Mouse (Mus musculus): Measurements from ENCODE around the gene Tmem231. TPM values are rescaled to one million over a fixed set of nuclear protein-coding genes. Genes with fewer than 3 reads are reported as not detected.

The Tmem231 gene
- polyA plus RNA-seq, 1 experiment = 2.1 TPM

- Histone ChIP-seq H3K27me3 (ENCODE audit: control insufficient read depth, insufficient read depth, low read length) (no peaks in the 10 kb centered on the region), H3K27ac (ENCODE audit: insufficient read depth, low read length) (no peak overlapping the region), H3K4me3 (ENCODE audit: extremely low read depth, insufficient read depth, insufficient read length) (no peak overlapping the region), H3K4me1 (ENCODE audit: control insufficient read depth, insufficient read depth, insufficient read length) (no peaks in the 10 kb centered on the region), H3K36me3 (ENCODE audit: control insufficient read depth, insufficient read depth, low read length) (no peaks in the 10 kb centered on the region)
- 89% methylated on average over 3 of the region's 3 CpGs for WGBS
- no peak for DNase-seq (ENCODE audit: low read depth in 1 of 2, low spot score in 2 of 2)
- TF ChIP-seq POLR2A (IDR thresholded peaks at IDR 0.05; ENCODE audit: low read depth, low read length) (no peak), CTCF (IDR thresholded peaks at IDR 0.05; ENCODE audit: extremely low read depth, insufficient read depth, insufficient read length, insufficient replicate concordance) (no peak)
Measured at GRCm38 (mm10) chr8:111871278-111871677, 62.4 kb downstream of the Tmem231 start.

GRCm38 (mm10) chr8:111870379-111870778, 63.3 kb downstream of the Tmem231 start:
- TF ChIP-seq CTCF (IDR thresholded peaks at IDR 0.05; ENCODE audit: extremely low read depth, insufficient read depth, insufficient read length, insufficient replicate concordance) (no peak), POLR2A (IDR thresholded peaks at IDR 0.05; ENCODE audit: low read depth, low read length) (no peak)
- H3K4me1 ChIP-seq (ENCODE audit: control insufficient read depth, insufficient read depth, insufficient read length) = no peaks in the 10 kb centered on the region
- DNase-seq (ENCODE audit: low read depth in 1 of 2, low spot score in 2 of 2) = no peak
- H3K4me3 ChIP-seq (ENCODE audit: extremely low read depth, insufficient read depth, insufficient read length) = no peak overlapping the region
- no peak overlapping the region for H3K27ac ChIP-seq (ENCODE audit: insufficient read depth, low read length)
- 76% methylated on average over 3 of the region's 3 CpGs for WGBS
- H3K36me3 ChIP-seq (ENCODE audit: control insufficient read depth, insufficient read depth, low read length) = peaks cover 3% of the 10 kb centered on the region; the same call in 1 of the 2 replicates
- no peaks in the 10 kb centered on the region for H3K27me3 ChIP-seq (ENCODE audit: control insufficient read depth, insufficient read depth, low read length)

- DNase-seq (ENCODE audit: low read depth in 1 of 2, low spot score in 2 of 2) = no peak
- Histone ChIP-seq H3K27ac (ENCODE audit: insufficient read depth, low read length) (no peak overlapping the region), H3K36me3 (ENCODE audit: control insufficient read depth, insufficient read depth, low read length) (peaks cover 4% of the 10 kb centered on the region; the same call in 1 of the 2 replicates), H3K4me3 (ENCODE audit: extremely low read depth, insufficient read depth, insufficient read length) (no peak overlapping the region), H3K27me3 (ENCODE audit: control insufficient read depth, insufficient read depth, low read length) (no peaks in the 10 kb centered on the region), H3K4me1 (ENCODE audit: control insufficient read depth, insufficient read depth, insufficient read length) (no peaks in the 10 kb centered on the region)
- TF ChIP-seq CTCF (IDR thresholded peaks at IDR 0.05; ENCODE audit: extremely low read depth, insufficient read depth, insufficient read length, insufficient replicate concordance) (no peak), POLR2A (IDR thresholded peaks at IDR 0.05; ENCODE audit: low read depth, low read length) (no peak)
- 81% methylated on average over 2 of the region's 2 CpGs for WGBS
Measured at GRCm38 (mm10) chr8:111868664-111869063, 65.0 kb downstream of the Tmem231 start.

- H3K27ac ChIP-seq (ENCODE audit: insufficient read depth, low read length) = no peak overlapping the region
- TF ChIP-seq CTCF (IDR thresholded peaks at IDR 0.05; ENCODE audit: extremely low read depth, insufficient read depth, insufficient read length, insufficient replicate concordance) (no peak), POLR2A (IDR thresholded peaks at IDR 0.05; ENCODE audit: low read depth, low read length) (no peak)
- no peak for DNase-seq (ENCODE audit: low read depth in 1 of 2, low spot score in 2 of 2)
- H3K27me3 ChIP-seq (ENCODE audit: control insufficient read depth, insufficient read depth, low read length) = no peaks in the 10 kb centered on the region
- H3K4me1 ChIP-seq (ENCODE audit: control insufficient read depth, insufficient read depth, insufficient read length) = no peaks in the 10 kb centered on the region
- H3K36me3 ChIP-seq (ENCODE audit: control insufficient read depth, insufficient read depth, low read length) = peaks cover 4% of the 10 kb centered on the region; the same call in 1 of the 2 replicates
- 87% methylated on average over 6 of the region's 6 CpGs for WGBS
- no peak overlapping the region for H3K4me3 ChIP-seq (ENCODE audit: extremely low read depth, insufficient read depth, insufficient read length)
Measured at GRCm38 (mm10) chr8:111865857-111866256, 67.8 kb downstream of the Tmem231 start.

- TF ChIP-seq CTCF (IDR thresholded peaks at IDR 0.05; ENCODE audit: extremely low read depth, insufficient read depth, insufficient read length, insufficient replicate concordance) (no peak), POLR2A (IDR thresholded peaks at IDR 0.05; ENCODE audit: low read depth, low read length) (no peak)
- peaks cover 4% of the 10 kb centered on the region; the same call in 1 of the 2 replicates for H3K36me3 ChIP-seq (ENCODE audit: control insufficient read depth, insufficient read depth, low read length)
- H3K27ac ChIP-seq (ENCODE audit: insufficient read depth, low read length) = no peak overlapping the region
- H3K4me1 ChIP-seq (ENCODE audit: control insufficient read depth, insufficient read depth, insufficient read length) = no peaks in the 10 kb centered on the region
- no peak for DNase-seq (ENCODE audit: low read depth in 1 of 2, low spot score in 2 of 2)
- no peaks in the 10 kb centered on the region for H3K27me3 ChIP-seq (ENCODE audit: control insufficient read depth, insufficient read depth, low read length)
- WGBS = 95% methylated on average over 8 of the region's 8 CpGs
- no peak overlapping the region for H3K4me3 ChIP-seq (ENCODE audit: extremely low read depth, insufficient read depth, insufficient read length)
Measured at GRCm38 (mm10) chr8:111865130-111865852, 68.4 kb downstream of the Tmem231 start.

- TF ChIP-seq POLR2A (IDR thresholded peaks at IDR 0.05; ENCODE audit: low read depth, low read length) (no peak), CTCF (IDR thresholded peaks at IDR 0.05; ENCODE audit: extremely low read depth, insufficient read depth, insufficient read length, insufficient replicate concordance) (no peak)
- Histone ChIP-seq H3K36me3 (ENCODE audit: control insufficient read depth, insufficient read depth, low read length) (peaks cover 4% of the 10 kb centered on the region; the same call in 1 of the 2 replicates), H3K27me3 (ENCODE audit: control insufficient read depth, insufficient read depth, low read length) (no peaks in the 10 kb centered on the region), H3K4me3 (ENCODE audit: extremely low read depth, insufficient read depth, insufficient read length) (no peak overlapping the region), H3K27ac (ENCODE audit: insufficient read depth, low read length) (no peak overlapping the region), H3K4me1 (ENCODE audit: control insufficient read depth, insufficient read depth, insufficient read length) (no peaks in the 10 kb centered on the region)
- no peak for DNase-seq (ENCODE audit: low read depth in 1 of 2, low spot score in 2 of 2)
- 88% methylated on average over 8 of the region's 8 CpGs for WGBS
Measured at GRCm38 (mm10) chr8:111864648-111865047, 69.0 kb downstream of the Tmem231 start.

GRCm38 (mm10) chr8:111863280-111863679, 70.4 kb downstream of the Tmem231 start:
- TF ChIP-seq POLR2A (IDR thresholded peaks at IDR 0.05; ENCODE audit: low read depth, low read length) (no peak), CTCF (IDR thresholded peaks at IDR 0.05; ENCODE audit: extremely low read depth, insufficient read depth, insufficient read length, insufficient replicate concordance) (no peak)
- Histone ChIP-seq H3K27ac (ENCODE audit: insufficient read depth, low read length) (no peak overlapping the region), H3K27me3 (ENCODE audit: control insufficient read depth, insufficient read depth, low read length) (no peaks in the 10 kb centered on the region), H3K36me3 (ENCODE audit: control insufficient read depth, insufficient read depth, low read length) (peaks cover 4% of the 10 kb centered on the region; the same call in 1 of the 2 replicates), H3K4me1 (ENCODE audit: control insufficient read depth, insufficient read depth, insufficient read length) (no peaks in the 10 kb centered on the region), H3K4me3 (ENCODE audit: extremely low read depth, insufficient read depth, insufficient read length) (no peak overlapping the region)
- WGBS = 27% methylated on average over 4 of the region's 4 CpGs
- no peak for DNase-seq (ENCODE audit: low read depth in 1 of 2, low spot score in 2 of 2)

Other genes with a start within 250 kb of the Tmem231 start
- gene Ctrb1, start 242.9 kb downstream of the Tmem231 start, polyA plus RNA-seq (2012; rRNA removed) = 23,675 and 41,549 TPM in 2 replicates
- gene Bcar1, start 190.1 kb downstream of the Tmem231 start, polyA plus RNA-seq (2012; rRNA removed) = 20.4 and 25.1 TPM in 2 replicates
- 2.0 and 2.4 TPM in 2 replicates for gene Cfdp1, start 79.6 kb downstream of the Tmem231 start, polyA plus RNA-seq (2012; rRNA removed)
- gene Tmem170, start 57.1 kb downstream of the Tmem231 start, polyA plus RNA-seq (2012; rRNA removed) = 1.2 and 1.6 TPM in 2 replicates
- 0.13 TPM in 1 of 2 replicates, not detected in the other for gene Chst5, start 23.4 kb downstream of the Tmem231 start, polyA plus RNA-seq (2012; rRNA removed)
- gene Gabarapl2, start 6.8 kb upstream of the Tmem231 start, polyA plus RNA-seq (2012; rRNA removed) = 15.9 and 25.4 TPM in 2 replicates
- 2.2 and 2.6 TPM in 2 replicates for gene Adat1, start 58.4 kb upstream of the Tmem231 start, polyA plus RNA-seq (2012; rRNA removed)
- gene Kars, start 77.4 kb upstream of the Tmem231 start, polyA plus RNA-seq (2012; rRNA removed) = 25.2 and 27.9 TPM in 2 replicates
- gene Terf2ip, start 77.5 kb upstream of the Tmem231 start, polyA plus RNA-seq (2012; rRNA removed) = 6.9 and 8.1 TPM in 2 replicates
- not detected in 2 replicates for gene Gm6793, start 81.2 kb upstream of the Tmem231 start, polyA plus RNA-seq (2012; rRNA removed)

Data from spleen, adult 2 months (tissue).